Comparison of ENCODE assay signal across 17 mouse cellular contexts in genomic region chr7:64906955-64907354, GRCm38 (mm10). TPM values are rescaled to one million over a fixed set of nuclear protein-coding genes. Genes with fewer than 3 reads are reported as not detected.
A peak's percentile ranks its signal among the peaks of the same experiment; 100 is the strongest.
DNase-seq lines count a peak whose midpoint lies in the region.
"Had no signal": no experiment of that assay in that cellular context is flagged by ENCODE, and none has a peak within 500 bp of the region (broad histone marks: within the 10 kb centered on the region; RNA-seq: fewer than 3 reads in every experiment).

No protein-coding gene starts in this region.

- DNase-seq in 3T3-L1 (ENCODE audit: low read depth, low spot score), result peak; percentile 80
- peak; percentile 86 for DNase-seq in Muller cell, postnatal 12 days (ENCODE audit: inconsistent ontology term)
- peak; percentile 43 for DNase-seq in fibroblast of lung, adult 2 months (ENCODE audit: low read depth)
- DNase-seq in layer of hippocampus, adult 9-10 months (ENCODE audit: low spot score), result no peak
- no peak for DNase-seq in layer of hippocampus, adult 11-12 months (ENCODE audit: low spot score)
- DNase-seq in heart, postnatal 14 days, result no peak
- DNase-seq: adrenal gland, postnatal 10 days; adrenal gland, postnatal 36 days; B cell, adult 2 months; cerebellum, adult 18-20 months; cerebellum, adult 9-10 months; cerebellum, postnatal 14 days; forebrain, postnatal 0 days; gastrocnemius, adult 2 months; gastrocnemius, postnatal 14 days; heart, adult 11 months; heart, postnatal 36 days had no signal

- intact Hi-C loops in heart, postnatal 14 days (cut with DNase I), result no loop called here

RNA-seq across cellular contexts. Expression of gene Nsmce3, which starts 34.2 kb away (rescaled TPM):
- total RNA-seq in heart, postnatal 14 days (2021), result 1 to 10 TPM; 3.5 TPM

Comparison
In these comparisons a context has a peak if more than half of its experiments do, and no peak if none do; other contexts are left out.
1. DNase-seq: peak in 3T3-L1 (single experiment), Muller cell, postnatal 12 days (single experiment) and fibroblast of lung, adult 2 months (single experiment); none in layer of hippocampus, adult 9-10 months (single experiment), layer of hippocampus, adult 11-12 months (single experiment) and heart, postnatal 14 days (0 of 2).